ENCODE assay signal across 22 mouse cellular contexts in genomic region chr13:105270394-105271094, GRCm38 (mm10). TPM values are rescaled to one million over a fixed set of nuclear protein-coding genes. Genes with fewer than 3 reads are reported as not detected.
"Had no signal": no experiment of that assay in that cellular context is flagged by ENCODE, and none has a peak within 500 bp of the region (broad histone marks: within the 10 kb centered on the region; RNA-seq: fewer than 3 reads in every experiment).

No protein-coding gene starts in this region.

- H3K4me2 ChIP-seq: liver, embryonic 11.5 days; liver, embryonic 13.5 days; liver, embryonic 15.5 days; lung, embryonic 15.5 days; neural tube, embryonic 13.5 days; neural tube, embryonic 15.5 days had no signal

- H3K4me3 ChIP-seq: liver, embryonic 13.5 days; liver, embryonic 15.5 days; lung, embryonic 15.5 days; megakaryocyte, embryonic 14.5 days; midbrain, embryonic 10.5 days; myocyte; neural tube, embryonic 13.5 days; neural tube, embryonic 15.5 days had no signal

- DNase-seq: liver; liver, embryonic 13.5 days; liver, postnatal 0 days; midbrain, embryonic 14.5 days; retina, postnatal 1 day; right cerebral cortex, adult 18-20 months; right cerebral cortex, postnatal 25 days; right cerebral cortex, postnatal 4 days; spleen, adult 18-20 months; thymus, adult 2 months; thymus, postnatal 25 days; thymus, postnatal 4 days had no signal

- ATAC-seq: liver, postnatal 0 days; midbrain, embryonic 16.5 days had no signal

- H3K27me3 ChIP-seq: liver, embryonic 13.5 days; liver, embryonic 15.5 days; lung, embryonic 15.5 days; megakaryocyte, embryonic 14.5 days; neural tube, embryonic 13.5 days; neural tube, embryonic 15.5 days had no signal

- H3K36me3 ChIP-seq: liver, embryonic 13.5 days; liver, embryonic 15.5 days; lung, embryonic 15.5 days had no signal

- H3K4me1 ChIP-seq: liver, embryonic 15.5 days; lung, embryonic 15.5 days; midbrain, embryonic 10.5 days; neural tube, embryonic 13.5 days; neural tube, embryonic 15.5 days had no signal

- H3K27ac ChIP-seq: liver, embryonic 13.5 days; liver, embryonic 15.5 days; lung, embryonic 15.5 days; macrophage; midbrain, embryonic 10.5 days; neural tube, embryonic 13.5 days; neural tube, embryonic 15.5 days had no signal

- H3K9ac ChIP-seq: liver, embryonic 13.5 days; liver, embryonic 15.5 days; liver, postnatal 0 days; lung, embryonic 15.5 days; neural tube, embryonic 13.5 days; neural tube, embryonic 15.5 days had no signal

- H3K9me3 ChIP-seq: liver, embryonic 13.5 days; liver, embryonic 15.5 days; lung, embryonic 15.5 days had no signal

RNA-seq across cellular contexts. Expression of gene Rnf180, which starts 24.1 kb away (rescaled TPM):
- polyA plus RNA-seq: myocyte had no signal
